Mouse (Mus musculus) stomach, embryonic 14.5 days (tissue): ENCODE data around the gene Chrnb4. TPM values are rescaled to one million over a fixed set of nuclear protein-coding genes. Genes with fewer than 3 reads are reported as not detected.

Source experiments
- ATAC-seq: fragments of 200-750 bp; cut with Nextera tagmentation; 2 replicates; pipeline ENCODE4 v1.8.0; 2017; ENCODE audit warnings: low read depth, moderate TSS enrichment; ENCODE audit not compliant: insufficient number of reproducible peaks, insufficient read depth, low FRiP score
- H3K27ac ChIP-seq: fragments of 300-500 bp; sonication (generic); 2 replicates; pipeline ENCODE4 v1.5.1; 2014; ENCODE audit warnings: mild to moderate bottlenecking, low read length, moderate library complexity, mixed read lengths
- H3K27me3 ChIP-seq: fragments of 300-500 bp; sonication (generic); 2 replicates; pipeline ENCODE4 v1.6.1; 2014; ENCODE audit warnings: low read length, control low read depth, mixed read lengths; ENCODE audit not compliant: control insufficient read depth, insufficient read depth
- H3K36me3 ChIP-seq: fragments of 300-500 bp; sonication (generic); 2 replicates; pipeline ENCODE4 v1.6.1; 2014; ENCODE audit warnings: mild to moderate bottlenecking, control low read depth, low read length, moderate library complexity, mixed read lengths; ENCODE audit not compliant: control insufficient read depth, insufficient read depth
- H3K4me1 ChIP-seq: fragments of 300-500 bp; sonication (generic); 2 replicates; pipeline ENCODE4 v1.6.1; 2014; ENCODE audit warnings: low read length, control low read depth, mixed read lengths; ENCODE audit not compliant: control insufficient read depth, insufficient read depth
- H3K4me2 ChIP-seq: fragments of 300-500 bp; sonication (generic); replicated peaks from 2 replicates; pipeline ENCODE4 v1.6.1; 2014; ENCODE audit warnings: low read depth, low read length, control low read depth
- H3K4me3 ChIP-seq: fragments of 300-500 bp; sonication (generic); 2 replicates; pipeline ENCODE4 v1.5.1; 2014; ENCODE audit warnings: low read depth, low read length, control low read depth
- H3K9ac ChIP-seq: fragments of 300-500 bp; sonication (generic); replicated peaks from 2 replicates; pipeline ENCODE4 v1.6.1; 2014; ENCODE audit warnings: low read depth, mild to moderate bottlenecking, control low read depth, low read length, moderate library complexity, mixed read lengths
- H3K9me3 ChIP-seq: fragments of 300-500 bp; sonication (generic); 2 replicates; pipeline ENCODE4 v1.6.1; 2016; ENCODE audit warnings: low read depth, low read length, control low read depth; ENCODE audit not compliant: control insufficient read depth
- WGBS: fragments of 180-500 bp; shearing (Covaris S2); extraction: QIAGEN DNeasy Blood & Tissue Kit; methylation state at CpG from one replicate; pipeline ENCODE4 v1.1.7; 2014; 5-methylcytosine and 5-hydroxymethylcytosine counted together
- polyA plus RNA-seq: library from polyadenylated mRNA; unstranded; fragments of >200 nt; fragmentation: Nextera tagmentation; extraction: Ambion mirVana; gene quantifications from 2 replicates; pipeline ENCODE4 v1.2.1, GENCODE M21; 2014

Gene Chrnb4
- polyA plus RNA-seq: 6.0 and 7.6 TPM in 2 replicates

GRCm38 (mm10) chr9:55048211-55048880, at the start of gene Chrnb4:
Gene Chrnb4 (minus strand): TSS chr9:55048779.
- Histone ChIP-seq H3K4me2 (peak within 1 kb of the TSS; percentile 80), H3K9me3 (no peaks in the 10 kb centered on the region), H3K27me3 (0 out of 2 replicates have a peak, but pooled peaks cover 3% of the 10 kb centered on the region), H3K4me3 (peak within 1 kb of the TSS; percentile 45), H3K36me3 (no peaks in the 10 kb centered on the region), H3K27ac (no peak within 1 kb of the TSS), H3K4me1 (no peaks in the 10 kb centered on the region), H3K9ac (peak within 1 kb of the TSS; percentile 26; the same call in 1 of the 2 replicates)
- under 1% methylated on average over 23 of the region's 23 CpGs for WGBS
- peak; percentile 54; the same call in 1 of the 2 replicates for ATAC-seq

DNA sequence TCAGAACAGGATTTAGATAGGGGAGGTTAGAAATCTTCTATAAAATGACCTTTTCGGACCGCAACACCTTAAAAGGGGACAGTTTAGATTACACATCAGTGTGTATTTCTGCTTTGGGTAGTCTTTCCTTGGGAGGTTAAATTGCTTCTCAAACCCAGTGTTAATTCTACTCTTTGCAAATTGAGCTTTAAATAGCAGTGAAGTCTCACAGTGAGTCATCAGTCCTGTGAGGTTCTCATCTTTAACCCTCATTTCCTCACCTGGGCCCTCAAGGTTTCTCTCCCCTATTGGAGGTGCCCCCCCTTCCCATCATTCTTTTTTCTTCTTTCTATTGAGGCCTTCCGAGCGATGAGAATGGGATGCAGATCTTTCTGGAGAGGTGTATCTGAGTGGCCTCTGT, 48.3 kb upstream of the Chrnb4 start:
- Histone ChIP-seq H3K27ac (no peak overlapping the region), H3K4me3 (no peak overlapping the region), H3K36me3 (no peaks in the 10 kb centered on the region), H3K4me1 (no peaks in the 10 kb centered on the region), H3K9me3 (no peaks in the 10 kb centered on the region), H3K4me2 (no peak overlapping the region), H3K27me3 (no peaks in the 10 kb centered on the region), H3K9ac (no peak overlapping the region)
- 88% methylated on average over 4 of the region's 4 CpGs for whole genome bisulfite sequencing
- ATAC-seq: no peak

- no peaks in the 10 kb centered on the region for H3K36me3 ChIP-seq
- no peak overlapping the region for H3K27ac ChIP-seq
- H3K4me3 ChIP-seq: no peak overlapping the region
- H3K27me3 ChIP-seq: no peaks in the 10 kb centered on the region
- H3K9ac ChIP-seq: no peak overlapping the region
- no peaks in the 10 kb centered on the region for H3K4me1 ChIP-seq
- 62% methylated on average over 3 of the region's 3 CpGs for WGBS
- ATAC-seq: no peak
- no peak overlapping the region for H3K4me2 ChIP-seq
- H3K9me3 ChIP-seq: no peaks in the 10 kb centered on the region
These were observed 47.5 kb upstream of the Chrnb4 start for GRCm38 (mm10) chr9:55096033-55096432.

GRCm38 (mm10) chr9:55090141-55090540, 41.6 kb upstream of the Chrnb4 start:
- no peak overlapping the region for H3K27ac ChIP-seq
- H3K4me1 ChIP-seq: peaks cover 5% of the 10 kb centered on the region; the same call in 1 of the 2 replicates
- H3K27me3 ChIP-seq: no peaks in the 10 kb centered on the region
- 6% methylated on average over 5 of the region's 5 CpGs for WGBS
- no peaks in the 10 kb centered on the region for H3K36me3 ChIP-seq
- H3K9me3 ChIP-seq: no peaks in the 10 kb centered on the region
- no peak overlapping the region for H3K4me2 ChIP-seq
- no peak for ATAC-seq
- no peak overlapping the region for H3K4me3 ChIP-seq
- H3K9ac ChIP-seq: no peak overlapping the region

DNA sequence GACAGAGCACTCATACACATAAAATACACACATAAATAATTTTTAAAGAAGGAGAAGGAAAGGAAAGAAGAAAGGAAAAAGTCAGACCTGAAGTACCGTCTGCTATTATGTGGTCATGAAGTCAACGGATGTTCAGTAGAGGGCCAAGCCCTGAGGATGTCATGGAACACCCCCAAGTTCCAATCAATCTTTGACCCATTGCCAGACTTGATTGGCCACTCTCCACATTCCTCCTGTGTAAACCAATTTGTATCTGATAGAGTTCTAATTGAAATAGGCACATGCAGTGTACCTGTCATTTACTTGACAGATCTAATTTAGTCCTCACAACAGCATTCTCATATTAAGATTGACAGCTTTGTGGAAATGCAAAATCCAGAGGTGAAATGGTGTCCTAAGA, 40.6 kb upstream of the Chrnb4 start:
- H3K27me3 ChIP-seq: no peaks in the 10 kb centered on the region
- H3K9ac ChIP-seq: no peak overlapping the region
- no peak overlapping the region for H3K4me3 ChIP-seq
- no peaks in the 10 kb centered on the region for H3K9me3 ChIP-seq
- no peak overlapping the region for H3K27ac ChIP-seq
- WGBS: 79% methylated on average over 2 of the region's 2 CpGs
- peaks cover 5% of the 10 kb centered on the region; the same call in 1 of the 2 replicates for H3K4me1 ChIP-seq
- no peak for ATAC-seq
- H3K4me2 ChIP-seq: no peak overlapping the region
- no peaks in the 10 kb centered on the region for H3K36me3 ChIP-seq

GRCm38 (mm10) chr9:55083154-55083913, 34.8 kb upstream of the Chrnb4 start:
- no peak overlapping the region for H3K4me2 ChIP-seq
- H3K27ac ChIP-seq: no peak overlapping the region
- no peaks in the 10 kb centered on the region for H3K36me3 ChIP-seq
- H3K9me3 ChIP-seq: no peaks in the 10 kb centered on the region
- no peak for ATAC-seq
- no peak overlapping the region for H3K4me3 ChIP-seq
- H3K4me1 ChIP-seq: no peaks in the 10 kb centered on the region
- H3K27me3 ChIP-seq: no peaks in the 10 kb centered on the region
- 28% methylated on average over 7 of the region's 7 CpGs for WGBS
- H3K9ac ChIP-seq: no peak overlapping the region

DNA sequence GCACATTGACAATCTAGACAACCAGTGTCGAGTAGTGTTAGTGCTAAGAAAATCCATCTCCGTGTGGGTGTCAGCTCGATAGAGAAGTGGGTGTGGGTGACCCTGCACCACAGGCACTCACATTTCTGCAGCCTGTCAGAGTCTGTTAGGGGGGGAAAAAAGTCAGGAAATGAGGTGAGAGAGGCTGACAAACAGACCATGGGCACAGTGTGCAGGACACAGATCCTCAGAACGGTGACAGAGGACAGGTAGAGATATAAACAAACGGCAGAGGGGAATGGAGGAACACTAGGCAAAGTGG, 19.3 kb upstream of the Chrnb4 start:
- ATAC-seq: no peak
- Histone ChIP-seq H3K9me3 (no peaks in the 10 kb centered on the region), H3K36me3 (no peaks in the 10 kb centered on the region), H3K4me2 (no peak overlapping the region), H3K27ac (0 out of 2 replicates have a peak overlapping the region, but pooled peaks have one; percentile 29), H3K9ac (no peak overlapping the region), H3K4me3 (no peak overlapping the region), H3K27me3 (no peaks in the 10 kb centered on the region), H3K4me1 (no peaks in the 10 kb centered on the region)
- WGBS: 16% methylated on average over 5 of the region's 5 CpGs

DNA sequence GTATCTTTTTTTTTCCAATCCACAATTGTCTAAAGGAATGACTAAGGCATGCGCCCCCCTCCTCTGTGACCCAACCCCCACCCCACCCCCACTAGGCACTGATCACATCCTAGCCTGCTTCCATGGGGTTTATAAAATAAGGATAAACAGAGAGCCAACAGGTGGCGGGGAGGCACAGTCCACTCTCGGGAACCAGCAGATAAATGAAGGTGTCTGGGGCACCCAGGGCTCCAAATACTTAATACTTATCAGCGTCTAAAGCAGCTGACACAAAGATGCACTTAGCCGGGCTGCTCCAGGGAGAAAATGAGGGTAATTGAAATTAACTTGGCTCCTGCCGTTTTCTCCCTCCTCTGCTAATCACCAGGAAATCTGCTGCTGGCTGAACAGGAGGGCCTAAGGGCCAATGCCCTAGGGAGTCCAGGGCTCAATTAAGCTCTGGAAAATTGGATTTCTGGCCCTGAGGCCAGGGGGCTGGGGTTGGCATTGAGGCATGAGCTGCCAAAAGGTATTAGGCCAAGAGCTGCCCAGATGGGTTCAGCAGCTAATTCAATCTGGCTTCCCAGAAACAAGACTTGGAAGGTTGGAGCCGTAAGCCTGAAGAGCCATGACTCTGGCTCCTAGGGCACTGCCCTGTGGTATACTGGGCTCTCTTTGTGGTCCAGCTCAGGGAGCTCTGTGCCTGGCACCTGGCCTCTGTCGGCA, 18.8 kb upstream of the Chrnb4 start:
- H3K4me1 ChIP-seq: no peaks in the 10 kb centered on the region
- no peak; the same call in 1 of the 2 replicates for ATAC-seq
- no peak overlapping the region for H3K4me3 ChIP-seq
- no peaks in the 10 kb centered on the region for H3K27me3 ChIP-seq
- H3K9ac ChIP-seq: no peak overlapping the region
- 0 out of 2 replicates have a peak overlapping the region, but pooled peaks have one; percentile 29 for H3K27ac ChIP-seq
- no peaks in the 10 kb centered on the region for H3K36me3 ChIP-seq
- 28% methylated on average over 8 of the region's 8 CpGs for WGBS
- no peaks in the 10 kb centered on the region for H3K9me3 ChIP-seq
- no peak overlapping the region for H3K4me2 ChIP-seq
